Mouse (Mus musculus): ENCODE measurements at regions not wholly inside any gene's neighbourhood (a gene's known extent, or its start where the extent isn't known, plus 50 kb on each side); places are given as distances from the start of the nearest gene placed in this dataset.
"Not testable (repeated sequence)": the region's sequence is repeated elsewhere in the genome, so short reads cannot be mapped to it uniquely, and the experiment has no call there.

DNA sequence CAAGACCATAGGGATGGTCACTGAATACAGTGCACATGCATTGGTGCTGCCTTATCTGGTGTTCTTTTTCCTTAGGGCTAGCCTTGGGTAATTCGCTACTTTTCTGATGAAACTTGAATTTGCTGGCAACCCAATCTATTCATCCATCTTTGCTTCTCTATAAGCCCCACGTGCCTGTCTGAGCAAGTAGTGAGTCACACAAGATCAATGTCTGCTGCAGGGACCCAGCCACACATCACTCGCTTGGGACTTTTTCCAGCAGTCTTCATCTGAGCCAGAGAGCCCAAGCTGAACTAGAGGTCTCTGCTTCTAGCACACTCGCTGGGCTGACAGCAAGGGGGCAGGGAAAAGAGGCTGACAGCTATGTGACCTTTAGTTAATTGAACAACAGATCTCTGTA lies 464.3 kb upstream of the Nmur2 start:
- DNase-seq (ENCODE audit: extremely low spot score in 1 of 2, low spot score in 1 of 2): no peak

GRCm38 (mm10) chr11:56514941-56515340 lies 474.1 kb upstream of the Nmur2 start:
- DNase-seq (ENCODE audit: extremely low spot score in 1 of 2, low spot score in 1 of 2): no peak

- peak in 1 of 2 experiments; percentile 11 for DNase-seq (ENCODE audit: extremely low spot score in 1 of 2, low spot score in 1 of 2)
These were observed 477.7 kb upstream of the Nmur2 start for GRCm38 (mm10) chr11:56518486-56518885.

DNA sequence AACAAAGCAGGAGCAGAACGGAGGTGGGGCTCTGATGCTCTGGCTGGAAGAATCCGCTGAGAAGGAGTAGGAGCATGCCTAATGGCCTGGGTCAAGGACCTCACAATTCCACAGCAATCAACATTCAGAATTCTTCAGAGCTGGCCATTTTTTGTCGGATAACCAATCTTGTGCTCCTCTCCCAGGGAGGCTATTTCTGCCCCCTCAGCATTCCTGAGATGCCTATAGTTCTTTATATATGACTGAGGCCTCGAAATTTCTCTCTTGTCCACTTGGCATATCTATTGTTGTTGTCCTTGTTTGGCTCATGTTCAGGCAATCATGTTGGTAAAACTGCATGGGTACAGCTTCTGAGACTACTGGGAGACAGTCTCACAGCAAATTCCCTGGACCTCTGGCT lies 460.5 kb upstream of the Gria1 start:
- no peak for DNase-seq (ENCODE audit: extremely low spot score in 1 of 2, low spot score in 1 of 2)

DNA sequence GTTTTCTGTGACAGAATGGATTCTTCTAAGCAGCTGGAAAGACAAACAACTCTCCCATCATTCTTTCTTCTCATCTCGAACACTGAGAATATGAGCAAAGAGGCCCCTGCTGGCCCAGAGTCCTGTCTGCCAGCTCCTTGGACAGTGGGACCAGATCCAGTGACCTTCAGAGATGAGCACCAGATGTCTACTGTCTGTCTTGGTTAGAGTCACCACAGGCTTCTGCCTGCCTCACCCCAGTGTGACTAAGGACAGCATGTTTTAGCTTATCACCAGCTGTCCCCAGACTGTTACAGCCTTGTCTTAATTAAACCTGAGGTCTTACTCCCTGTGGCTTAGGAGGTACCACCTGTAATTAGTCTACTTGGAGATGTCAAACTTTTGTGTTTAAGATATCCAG lies 454.9 kb upstream of the Gria1 start:
- no peak for DNase-seq (ENCODE audit: extremely low spot score in 1 of 2, low spot score in 1 of 2)

- peak; percentile 28 to 67 for DNase-seq (ENCODE audit: extremely low spot score in 1 of 2, low spot score in 1 of 2)
These were observed 431.2 kb upstream of the Gria1 start for GRCm38 (mm10) chr11:56580028-56580427.

GRCm38 (mm10) chr11:56583054-56583453 lies 428.1 kb upstream of the Gria1 start:
- no peak for DNase-seq (ENCODE audit: extremely low spot score in 1 of 2, low spot score in 1 of 2)

DNA sequence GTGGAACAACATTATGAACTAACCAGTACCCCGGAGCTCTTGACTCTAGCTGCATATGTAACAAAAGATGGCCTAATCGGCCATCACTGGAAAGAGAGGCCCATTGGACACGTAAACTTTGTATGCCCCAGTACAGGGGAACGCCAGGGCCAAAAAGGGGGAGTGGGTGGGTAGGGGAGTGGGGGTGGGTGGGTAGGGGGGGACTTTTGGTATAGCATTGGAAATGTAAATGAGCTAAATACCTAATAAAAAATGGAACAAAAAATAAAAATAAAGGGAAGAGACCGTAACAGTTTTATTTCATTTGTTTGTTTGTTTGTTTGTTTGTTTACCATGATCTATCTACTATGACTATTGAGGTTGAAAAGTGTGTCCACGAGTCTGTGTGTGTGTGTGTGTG lies 417.8 kb upstream of the Gria1 start:
- DNase-seq (ENCODE audit: extremely low spot score in 1 of 2, low spot score in 1 of 2): not testable (repeated sequence)

DNA sequence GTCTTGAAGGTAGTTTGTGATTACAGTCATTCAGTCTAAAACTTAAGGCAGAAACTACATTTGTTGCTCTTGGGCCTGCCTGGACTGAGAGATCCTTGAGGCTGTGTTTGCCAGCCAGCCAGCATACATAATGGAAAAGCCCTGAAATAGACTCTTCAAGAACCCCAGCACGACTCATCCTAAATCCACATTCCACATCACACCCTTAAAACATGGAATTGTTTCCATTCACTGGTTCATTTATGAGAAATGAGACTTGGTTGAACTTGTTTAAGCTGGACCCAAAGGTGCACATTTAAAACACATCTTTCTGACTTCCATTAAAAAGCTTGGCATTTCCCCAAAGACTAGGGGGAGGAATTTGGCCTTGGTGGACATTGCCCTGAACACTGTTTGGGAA lies 407.4 kb upstream of the Gria1 start:
- DNase-seq (ENCODE audit: extremely low spot score in 1 of 2, low spot score in 1 of 2): no peak

GRCm38 (mm10) chr11:56627659-56628058 lies 383.5 kb upstream of the Gria1 start:
- peak in 1 of 2 experiments; percentile 51 for DNase-seq (ENCODE audit: extremely low spot score in 1 of 2, low spot score in 1 of 2)

GRCm38 (mm10) chr11:56633445-56633844 lies 377.7 kb upstream of the Gria1 start:
- peak in 1 of 2 experiments; percentile 19 for DNase-seq (ENCODE audit: extremely low spot score in 1 of 2, low spot score in 1 of 2)

- no peak for DNase-seq (ENCODE audit: extremely low spot score in 1 of 2, low spot score in 1 of 2)
These were observed 374.5 kb upstream of the Gria1 start for GRCm38 (mm10) chr11:56636606-56637226.

DNA sequence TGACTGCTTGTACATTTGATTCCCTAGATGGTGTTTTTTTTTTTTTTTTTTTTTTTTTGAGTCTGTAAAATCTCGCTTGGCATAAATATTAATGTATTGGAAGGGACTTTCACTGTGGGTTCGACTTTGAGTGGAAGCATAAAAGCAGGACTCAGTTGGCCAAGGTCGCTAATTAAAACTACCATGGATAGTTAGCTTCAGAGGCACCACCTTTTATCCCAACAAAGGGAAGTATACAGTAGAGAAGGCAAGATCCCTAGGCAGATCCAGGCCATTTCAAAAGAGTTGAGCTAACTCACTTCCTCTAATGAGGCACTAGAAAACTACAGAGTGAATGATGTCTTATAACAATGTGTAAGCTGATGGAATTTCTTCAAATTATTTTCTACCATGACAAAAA lies 369.5 kb upstream of the Gria1 start:
- DNase-seq (ENCODE audit: extremely low spot score in 1 of 2, low spot score in 1 of 2): no peak

Measured in frontal cortex, adult 2 months (tissue).